Mouse (Mus musculus): ENCODE measurements around the gene Icam2. TPM values are rescaled to one million over a fixed set of nuclear protein-coding genes. Genes with fewer than 3 reads are reported as not detected.
"Not testable (repeated sequence)": the region's sequence is repeated elsewhere in the genome, so short reads cannot be mapped to it uniquely, and the experiment has no call there.

Icam2 gene
- total RNA-seq, 4 experiments from 2014 or later = 1.7 to 3.4 (median 2.4) TPM

GRCm38 (mm10) chr11:106349772-106350171 lies 38.1 kb downstream of the Icam2 start:
- no peak for DNase-seq (ENCODE audit: low spot score in 2 of 2)

- DNase-seq (ENCODE audit: low spot score in 2 of 2) = no peak
Measured at GRCm38 (mm10) chr11:106344910-106345309, 43.0 kb downstream of the Icam2 start.

- no peak for DNase-seq (ENCODE audit: low spot score in 2 of 2)
Measured at GRCm38 (mm10) chr11:106340990-106341520, 46.8 kb downstream of the Icam2 start.

GRCm38 (mm10) chr11:106339323-106339722 lies 48.6 kb downstream of the Icam2 start:
- DNase-seq (ENCODE audit: low spot score in 2 of 2) = not testable (repeated sequence)

GRCm38 (mm10) chr11:106338870-106339269 lies 49.0 kb downstream of the Icam2 start:
- no peak for DNase-seq (ENCODE audit: low spot score in 2 of 2)

- DNase-seq (ENCODE audit: low spot score in 2 of 2) = no peak
Measured at GRCm38 (mm10) chr11:106338029-106338428, 49.8 kb downstream of the Icam2 start.

GRCm38 (mm10) chr11:106334066-106334465 lies 53.8 kb downstream of the Icam2 start:
- DNase-seq (ENCODE audit: low spot score in 2 of 2) = no peak

- no peak for DNase-seq (ENCODE audit: low spot score in 2 of 2)
Measured at GRCm38 (mm10) chr11:106332458-106332857, 55.4 kb downstream of the Icam2 start.

- DNase-seq (ENCODE audit: low spot score in 2 of 2) = peak in 1 of 2 experiments; percentile 20
Measured at GRCm38 (mm10) chr11:106329682-106330081, 58.2 kb downstream of the Icam2 start.

GRCm38 (mm10) chr11:106329128-106329527 lies 58.7 kb downstream of the Icam2 start:
- no peak for DNase-seq (ENCODE audit: low spot score in 2 of 2)

GRCm38 (mm10) chr11:106328521-106328920 lies 59.4 kb downstream of the Icam2 start:
- no peak for DNase-seq (ENCODE audit: low spot score in 2 of 2)

Other genes starting within 250 kb of the Icam2 start
- gene Gm10840, start 227.2 kb downstream of the Icam2 start, total RNA-seq (2022) = 1 to 10 TPM in 1 of 4 experiments, not detected in 3; 1.4 TPM
- gene Limd2, start 227.2 kb downstream of the Icam2 start, total RNA-seq (2022) = 100 to 1,000 TPM; 111 to 131 (median 122) TPM
- gene Strada, start 185.9 kb downstream of the Icam2 start, total RNA-seq (2022) = 10 to 100 TPM; 29.2 to 33.2 (median 31.0) TPM
- gene Ccdc47, start 171.7 kb downstream of the Icam2 start, total RNA-seq (2022) = 10 to 100 TPM; 82.3 to 98.3 (median 92.6) TPM
- gene Ddx42, start 171.1 kb downstream of the Icam2 start, total RNA-seq (2022) = 10 to 100 TPM; 65.3 to 71.1 (median 69.4) TPM
- 10 to 100 TPM; 28.9 to 33.3 (median 32.4) TPM for gene Ftsj3, start 132.0 kb downstream of the Icam2 start, total RNA-seq (2022)
- 100 to 1,000 TPM; 164 to 180 (median 176) TPM for gene Psmc5, start 131.9 kb downstream of the Icam2 start, total RNA-seq (2022)
- 10 to 100 TPM; 29.1 to 34.7 (median 31.2) TPM for gene Smarcd2, start 115.1 kb downstream of the Icam2 start, total RNA-seq (2022)
- under 1 TPM in 2 of 4 experiments, not detected in 2; 0.16 to 0.20 TPM for gene Tcam1, start 111.4 kb downstream of the Icam2 start, total RNA-seq (2022)
- gene Gh, start 86.2 kb downstream of the Icam2 start, total RNA-seq (2022) = 1 to 10 TPM in 1 of 4 experiments, under 1 TPM in 1, not detected in 2; 0.57 to 1.7 TPM
- gene Cd79b, start 73.3 kb downstream of the Icam2 start, total RNA-seq (2022) = under 1 TPM in 1 of 4 experiments, not detected in 3; 0.39 TPM
- gene Scn4a, start 34.8 kb downstream of the Icam2 start, total RNA-seq (2022) = under 1 TPM in 2 of 4 experiments, not detected in 2; 0.07 TPM
- gene Prr29, start 22.6 kb downstream of the Icam2 start, total RNA-seq (2022) = under 1 TPM in 1 of 4 experiments, not detected in 3; 0.41 TPM
- 10 to 100 TPM; 10.4 to 12.4 (median 11.4) TPM for gene Ern1, start 99.8 kb upstream of the Icam2 start, total RNA-seq (2022)
- gene Tex2, start 225.3 kb upstream of the Icam2 start, total RNA-seq (2022) = 100 to 1,000 TPM; 135 to 153 (median 142) TPM